In genomic region chr19:46303251-46304215, GRCm38 (mm10) we compare ENCODE assay signal across 7 mouse cellular contexts. TPM values are rescaled to one million over a fixed set of nuclear protein-coding genes. Genes with fewer than 3 reads are reported as not detected.
DNase-seq lines count a peak whose midpoint lies in the region; ATAC-seq and TF ChIP-seq lines count a peak whose summit lies in the region.

No protein-coding gene starts in this region.

- H3K4me1 ChIP-seq in lung, postnatal 0 days (ENCODE audit: insufficient read depth, low read depth, low read length): no peaks in the 10 kb centered on the region; the same call in 1 of the 2 replicates
- H3K4me1 ChIP-seq in forebrain, embryonic 13.5 days: peaks cover 23% of the 10 kb centered on the region
- peaks cover 18% of the 10 kb centered on the region for H3K4me1 ChIP-seq in intestine, embryonic 16.5 days (ENCODE audit: control insufficient read depth, insufficient read depth, low read length)
- peaks cover 30% of the 10 kb centered on the region for H3K4me1 ChIP-seq in neural tube, embryonic 13.5 days (replicated peaks)

- H3K36me3 ChIP-seq in lung, postnatal 0 days (ENCODE audit: insufficient read depth, low read length): no peaks in the 10 kb centered on the region
- no peaks in the 10 kb centered on the region for H3K36me3 ChIP-seq in forebrain, embryonic 13.5 days (ENCODE audit: poor library complexity, severe bottlenecking)
- no peaks in the 10 kb centered on the region for H3K36me3 ChIP-seq in intestine, embryonic 16.5 days (ENCODE audit: control insufficient read depth, insufficient read depth, low read length)
- no peaks in the 10 kb centered on the region for H3K36me3 ChIP-seq in neural tube, embryonic 13.5 days

- H3K9me3 ChIP-seq in lung, postnatal 0 days (ENCODE audit: low read length): no peaks in the 10 kb centered on the region
- H3K9me3 ChIP-seq in forebrain, embryonic 13.5 days (replicated peaks): no peaks in the 10 kb centered on the region
- no peaks in the 10 kb centered on the region for H3K9me3 ChIP-seq in intestine, embryonic 16.5 days (ENCODE audit: control insufficient read depth, low read length)
- no peaks in the 10 kb centered on the region for H3K9me3 ChIP-seq in neural tube, embryonic 13.5 days

- peak overlapping the region; percentile 74 for H3K4me3 ChIP-seq in lung, postnatal 0 days (ENCODE audit: low read depth, low read length)
- peak overlapping the region; percentile 56 for H3K4me3 ChIP-seq in forebrain, embryonic 13.5 days
- peak overlapping the region; percentile 81 for H3K4me3 ChIP-seq in intestine, embryonic 16.5 days (ENCODE audit: low read length)
- peak overlapping the region; percentile 44 for H3K4me3 ChIP-seq in neural tube, embryonic 13.5 days

- peak overlapping the region; percentile 89 for H3K27ac ChIP-seq in lung, postnatal 0 days (ENCODE audit: low read length)
- no peak overlapping the region for H3K27ac ChIP-seq in forebrain, embryonic 13.5 days
- H3K27ac ChIP-seq in intestine, embryonic 16.5 days (ENCODE audit: low read length): peak overlapping the region; percentile 83; the same call in 1 of the 2 replicates
- H3K27ac ChIP-seq in neural tube, embryonic 13.5 days (replicated peaks): no peak overlapping the region

- no peak for ATAC-seq in lung, postnatal 0 days
- no peak for ATAC-seq in forebrain, embryonic 13.5 days
- no peak for ATAC-seq in intestine, embryonic 16.5 days
- no peak for ATAC-seq in neural tube, embryonic 13.5 days (ENCODE audit: low read depth)

- DNase-seq in lung, postnatal 0 days (ENCODE audit: low spot score): no peak
- DNase-seq in lung, postnatal 4 days: no peak
- no peak for DNase-seq in Muller cell, postnatal 12 days (ENCODE audit: inconsistent ontology term)
- no peak for DNase-seq in c-Kit-positive CD71-positive TER-119-positive erythroid progenitor cells, embryonic 14.5 days (ENCODE audit: low spot score)

- 45% methylated on average over 18 of the region's 18 CpGs for WGBS in lung, postnatal 0 days
- WGBS in forebrain, embryonic 13.5 days: 60% methylated on average over 18 of the region's 18 CpGs
- 50% methylated on average over 18 of the region's 18 CpGs for WGBS in intestine, embryonic 16.5 days
- WGBS in neural tube, embryonic 13.5 days: 53% methylated on average over 18 of the region's 18 CpGs

- no peaks in the 10 kb centered on the region for H3K27me3 ChIP-seq in lung, postnatal 0 days (replicated peaks; ENCODE audit: insufficient read depth, low read length)
- H3K27me3 ChIP-seq in forebrain, embryonic 13.5 days: peaks cover 39% of the 10 kb centered on the region
- H3K27me3 ChIP-seq in intestine, embryonic 16.5 days (replicated peaks; ENCODE audit: control insufficient read depth, insufficient read depth, low read length): peaks cover 5% of the 10 kb centered on the region; the same call in 1 of the 2 replicates
- peaks cover 46% of the 10 kb centered on the region for H3K27me3 ChIP-seq in neural tube, embryonic 13.5 days

- peak overlapping the region; percentile 99 for H3K4me2 ChIP-seq in lung, postnatal 0 days (replicated peaks; ENCODE audit: low read depth, low read length)
- peak overlapping the region; percentile 94 for H3K4me2 ChIP-seq in forebrain, embryonic 13.5 days
- peak overlapping the region; percentile 98 for H3K4me2 ChIP-seq in intestine, embryonic 16.5 days (ENCODE audit: low read depth, low read length)
- H3K4me2 ChIP-seq in neural tube, embryonic 13.5 days: peak overlapping the region; percentile 81

- no peak for TF ChIP-seq EP300 in lung, postnatal 0 days (IDR thresholded peaks at IDR 0.05)

- no peak overlapping the region for H3K9ac ChIP-seq in lung, postnatal 0 days (replicated peaks; ENCODE audit: low read depth)
- no peak overlapping the region for H3K9ac ChIP-seq in forebrain, embryonic 13.5 days
- peak overlapping the region; percentile 79 for H3K9ac ChIP-seq in intestine, embryonic 16.5 days (ENCODE audit: low read depth, low read length)
- no peak overlapping the region for H3K9ac ChIP-seq in neural tube, embryonic 13.5 days

- TF ChIP-seq CTCF in lung, postnatal 0 days (IDR thresholded peaks at IDR 0.05): no peak

RNA-seq across cellular contexts. Expression of gene Nfkb2, which starts 0.6 kb away (rescaled TPM):
- polyA plus RNA-seq in lung, postnatal 0 days (2015; fragmentation: Nextera tagmentation; extraction: Ambion mirVana): 12.5 and 21.1 TPM in 2 replicates
- 1.1 and 1.5 TPM in 2 replicates for polyA plus RNA-seq in forebrain, embryonic 13.5 days (2015; fragmentation: Nextera tagmentation; extraction: Ambion mirVana)
- polyA plus RNA-seq in intestine, embryonic 16.5 days (2015; fragmentation: Nextera tagmentation; extraction: Ambion mirVana): 9.1 and 9.8 TPM in 2 replicates
- 2.4 and 2.6 TPM in 2 replicates for polyA plus RNA-seq in neural tube, embryonic 13.5 days (2015; fragmentation: Nextera tagmentation; extraction: Ambion mirVana)

RNA-seq across cellular contexts. Expression of gene Psd, which starts 23.4 kb away (rescaled TPM):
- polyA plus RNA-seq in lung, postnatal 0 days (2015; fragmentation: Nextera tagmentation; extraction: Ambion mirVana): 2.7 and 4.9 TPM in 2 replicates
- 31.0 and 34.8 TPM in 2 replicates for polyA plus RNA-seq in forebrain, embryonic 13.5 days (2015; fragmentation: Nextera tagmentation; extraction: Ambion mirVana)
- polyA plus RNA-seq in intestine, embryonic 16.5 days (2015; fragmentation: Nextera tagmentation; extraction: Ambion mirVana): 13.2 and 13.6 TPM in 2 replicates
- polyA plus RNA-seq in neural tube, embryonic 13.5 days (2015; fragmentation: Nextera tagmentation; extraction: Ambion mirVana): 47.2 and 53.8 TPM in 2 replicates

RNA-seq across cellular contexts. Expression of gene Fbxl15, which starts 24.5 kb away (rescaled TPM):
- polyA plus RNA-seq in lung, postnatal 0 days (2015; fragmentation: Nextera tagmentation; extraction: Ambion mirVana): 12.9 and 13.0 TPM in 2 replicates
- 30.8 and 32.8 TPM in 2 replicates for polyA plus RNA-seq in forebrain, embryonic 13.5 days (2015; fragmentation: Nextera tagmentation; extraction: Ambion mirVana)
- polyA plus RNA-seq in intestine, embryonic 16.5 days (2015; fragmentation: Nextera tagmentation; extraction: Ambion mirVana): 17.3 and 18.9 TPM in 2 replicates
- polyA plus RNA-seq in neural tube, embryonic 13.5 days (2015; fragmentation: Nextera tagmentation; extraction: Ambion mirVana): 37.7 and 39.1 TPM in 2 replicates

RNA-seq across cellular contexts. Expression of gene Cuedc2, which starts 35.0 kb away (rescaled TPM):
- 94.9 and 99.9 TPM in 2 replicates for polyA plus RNA-seq in lung, postnatal 0 days (2015; fragmentation: Nextera tagmentation; extraction: Ambion mirVana)
- 304 and 309 TPM in 2 replicates for polyA plus RNA-seq in forebrain, embryonic 13.5 days (2015; fragmentation: Nextera tagmentation; extraction: Ambion mirVana)
- polyA plus RNA-seq in intestine, embryonic 16.5 days (2015; fragmentation: Nextera tagmentation; extraction: Ambion mirVana): 127 and 132 TPM in 2 replicates
- polyA plus RNA-seq in neural tube, embryonic 13.5 days (2015; fragmentation: Nextera tagmentation; extraction: Ambion mirVana): 318 and 357 TPM in 2 replicates

RNA-seq across cellular contexts. Expression of gene Mfsd13a, which starts 37.4 kb away (rescaled TPM):
- polyA plus RNA-seq in lung, postnatal 0 days (2015; fragmentation: Nextera tagmentation; extraction: Ambion mirVana): 6.4 and 6.6 TPM in 2 replicates
- polyA plus RNA-seq in forebrain, embryonic 13.5 days (2015; fragmentation: Nextera tagmentation; extraction: Ambion mirVana): 7.6 and 7.8 TPM in 2 replicates
- polyA plus RNA-seq in intestine, embryonic 16.5 days (2015; fragmentation: Nextera tagmentation; extraction: Ambion mirVana): 16.2 and 16.3 TPM in 2 replicates
- 10.3 and 10.6 TPM in 2 replicates for polyA plus RNA-seq in neural tube, embryonic 13.5 days (2015; fragmentation: Nextera tagmentation; extraction: Ambion mirVana)

Comparison
In these comparisons a context has a peak if more than half of its experiments do, and no peak if none do; other contexts are left out.
1. H3K27ac ChIP-seq: peak in lung, postnatal 0 days (single experiment) and intestine, embryonic 16.5 days (single experiment); none in forebrain, embryonic 13.5 days (single experiment) and neural tube, embryonic 13.5 days (single experiment).
2. Peak in every context shown above with its lines, with median percentiles within 50 percentile points of each other: H3K4me2 ChIP-seq and H3K4me3 ChIP-seq.